Comparison of ENCODE assay signal across 18 mouse cellular contexts in the genomic region with DNA sequence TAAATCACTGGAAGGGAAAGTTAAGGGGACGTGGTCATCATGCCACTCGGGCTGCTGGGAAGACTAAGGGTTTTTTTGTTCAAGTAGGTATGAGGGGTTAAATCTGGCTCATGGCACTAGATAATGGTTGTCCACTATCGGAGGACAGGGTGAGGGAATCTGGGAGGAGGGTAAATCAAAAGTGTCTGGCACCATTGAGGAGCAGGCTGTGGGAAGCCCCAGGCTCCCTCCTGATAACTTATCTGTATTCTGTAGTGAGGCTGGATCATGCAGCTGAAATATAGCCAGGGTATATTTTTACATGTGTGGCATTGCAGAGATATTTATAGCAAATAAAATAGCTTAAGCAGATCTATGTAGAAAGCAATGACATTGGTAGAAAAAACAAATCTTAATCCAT. TPM values are rescaled to one million over a fixed set of nuclear protein-coding genes. Genes with fewer than 3 reads are reported as not detected.
"Had no signal": no experiment of that assay in that cellular context is flagged by ENCODE, and none has a peak within 500 bp of the region (broad histone marks: within the 10 kb centered on the region; RNA-seq: fewer than 3 reads in every experiment).

No protein-coding gene starts in this region.

- H3K9me3 ChIP-seq: limb, embryonic 10.5 days; limb, embryonic 13.5 days; liver, embryonic 13.5 days had no signal

- H3K4me3 ChIP-seq: layer of hippocampus, adult 2 months; limb, embryonic 10.5 days; limb, embryonic 13.5 days; liver, embryonic 13.5 days had no signal

- H3K27ac ChIP-seq: kidney, postnatal 0 days; layer of hippocampus, adult 2 months; limb, embryonic 10.5 days; limb, embryonic 13.5 days; liver, embryonic 13.5 days had no signal

- H3K9ac ChIP-seq: limb, embryonic 13.5 days; liver, embryonic 13.5 days had no signal

- H3K4me2 ChIP-seq: limb, embryonic 13.5 days; liver, embryonic 13.5 days had no signal

- DNase-seq: kidney, postnatal 25 days; layer of hippocampus, adult 9-11 months; liver; liver, embryonic 13.5 days; lung, adult 2 months; lung, postnatal 14 days; lung, postnatal 4 days; midbrain, embryonic 14.5 days; thymus, adult 18-20 months; thymus, postnatal 36 days had no signal

- H3K4me1 ChIP-seq: limb, embryonic 13.5 days; liver, embryonic 13.5 days had no signal

- H3K27me3 ChIP-seq: limb, embryonic 13.5 days; liver, embryonic 13.5 days had no signal

- H3K36me3 ChIP-seq: limb, embryonic 10.5 days; limb, embryonic 13.5 days; liver, embryonic 13.5 days had no signal

RNA-seq across cellular contexts. Expression of a gene that starts 57.9 kb away (rescaled TPM):
- total RNA-seq: megakaryocyte progenitor cell, adult 5-6 weeks had no signal
- polyA plus RNA-seq: kidney, postnatal 0 days; large intestine, adult 2 months; lung, adult 2 months; lung, embryonic 16.5 days; small intestine, adult 2 months had no signal
